In the genomic region with DNA sequence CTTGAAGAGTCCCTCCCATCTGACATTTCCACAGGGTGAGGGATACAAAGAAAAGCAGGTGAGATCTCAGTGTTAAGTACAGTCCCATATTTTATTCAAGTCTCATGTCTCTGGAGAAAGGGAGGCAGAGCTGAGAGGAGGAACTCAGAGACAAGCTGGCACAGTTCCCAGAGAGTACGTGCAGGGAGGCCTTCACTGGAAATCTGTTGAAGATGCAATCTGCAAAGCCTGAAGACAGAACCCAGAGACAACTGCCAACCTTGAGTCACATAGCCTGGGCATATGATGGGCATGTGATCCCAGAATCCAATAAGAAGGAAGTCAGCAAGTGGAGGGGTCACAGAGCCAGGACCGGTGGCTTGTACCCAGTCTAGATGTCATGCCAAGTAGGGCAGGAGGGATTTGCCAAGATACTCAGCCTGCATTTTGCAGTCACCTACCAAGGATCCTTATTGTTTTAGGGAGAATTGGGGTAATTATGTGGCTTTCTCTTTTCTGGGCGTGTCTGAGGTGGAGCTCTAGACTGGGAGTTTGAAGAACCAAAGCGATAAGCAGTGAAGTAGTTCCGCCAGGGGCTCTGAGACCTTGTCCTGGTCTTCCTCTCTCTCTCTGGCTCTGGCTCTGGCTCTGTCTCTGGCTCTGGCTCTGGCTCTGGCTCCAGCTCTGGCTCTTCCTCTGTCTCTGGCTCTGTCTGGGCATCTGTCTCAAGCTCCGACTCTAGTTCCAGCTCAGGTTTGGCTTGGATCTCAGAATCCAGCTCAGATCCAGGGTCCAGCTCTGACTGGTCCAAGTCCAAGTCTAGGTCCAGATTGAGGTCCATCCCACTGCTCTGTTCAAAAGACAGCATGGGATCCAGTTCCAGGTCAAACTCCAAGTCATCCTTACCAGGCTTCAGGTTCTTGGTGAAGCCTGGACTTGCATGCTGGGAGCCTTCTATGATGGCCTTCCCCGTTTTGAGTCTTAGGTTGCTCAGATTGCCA, we compare ENCODE assay signal across 11 mouse cellular contexts. TPM values are rescaled to one million over a fixed set of nuclear protein-coding genes. Genes with fewer than 3 reads are reported as not detected.
A peak's percentile ranks its signal among the peaks of the same experiment; 100 is the strongest.
DNase-seq lines count a peak whose midpoint lies in the region; ATAC-seq lines count a peak whose summit lies in the region.
"Had no signal": no experiment of that assay in that cellular context is flagged by ENCODE, and none has a peak within 500 bp of the region (broad histone marks: within the 10 kb centered on the region; RNA-seq: fewer than 3 reads in every experiment).

No protein-coding gene starts in this region.

- H3K4me1 ChIP-seq in heart, embryonic 14.5 days (ENCODE audit: control insufficient read depth in 2 of 2, insufficient read depth in 2 of 2, low read length in 2 of 2), result peaks cover 0 to 4% of the 10 kb centered on the region in 2 experiments; a peak in 2 of 4 replicates
- H3K4me1 ChIP-seq in heart, embryonic 12.5 days (replicated peaks), result no peaks in the 10 kb centered on the region
- H3K4me1 ChIP-seq in intestine, embryonic 15.5 days (replicated peaks), result no peaks in the 10 kb centered on the region
- H3K4me1 ChIP-seq: embryonic facial prominence, embryonic 12.5 days; midbrain, embryonic 10.5 days had no signal

- H3K4me3 ChIP-seq in heart, embryonic 14.5 days (ENCODE audit: control insufficient read depth in 1 of 2, insufficient read depth in 1 of 2, low read depth in 1 of 2, low read length in 2 of 2), result no peak overlapping the region
- no peak overlapping the region for H3K4me3 ChIP-seq in heart, embryonic 12.5 days
- no peak overlapping the region for H3K4me3 ChIP-seq in intestine, embryonic 15.5 days (replicated peaks)
- H3K4me3 ChIP-seq: embryonic facial prominence, embryonic 12.5 days; midbrain, embryonic 10.5 days had no signal

- H3K9me3 ChIP-seq in heart, embryonic 14.5 days (ENCODE audit: control insufficient read depth, low read length), result no peaks in the 10 kb centered on the region
- H3K9me3 ChIP-seq in heart, embryonic 12.5 days (replicated peaks), result no peaks in the 10 kb centered on the region
- no peaks in the 10 kb centered on the region for H3K9me3 ChIP-seq in intestine, embryonic 15.5 days
- H3K9me3 ChIP-seq: embryonic facial prominence, embryonic 12.5 days; G1E; midbrain, embryonic 10.5 days had no signal

- peak; percentile 79 for DNase-seq in 416B (ENCODE audit: low read depth)
- DNase-seq in adrenal gland, postnatal 36 days, result peak; percentile 10 to 50
- DNase-seq in layer of hippocampus, postnatal 36 days, result peak; percentile 43 to 53
- DNase-seq in retina, postnatal 1 day, result no peak
- no peak for DNase-seq in urinary bladder, adult 2 months (ENCODE audit: low spot score)

- H3K4me2 ChIP-seq in heart, embryonic 14.5 days (ENCODE audit: low read length), result no peak overlapping the region
- no peak overlapping the region for H3K4me2 ChIP-seq in heart, embryonic 12.5 days
- H3K4me2 ChIP-seq in intestine, embryonic 15.5 days (replicated peaks), result no peak overlapping the region
- H3K4me2 ChIP-seq: embryonic facial prominence, embryonic 12.5 days had no signal

- no peaks in the 10 kb centered on the region for H3K27me3 ChIP-seq in heart, embryonic 14.5 days (ENCODE audit: control insufficient read depth, insufficient read depth, low read length)
- H3K27me3 ChIP-seq in heart, embryonic 12.5 days (replicated peaks), result no peaks in the 10 kb centered on the region; the same call in 1 of the 2 replicates
- no peaks in the 10 kb centered on the region for H3K27me3 ChIP-seq in intestine, embryonic 15.5 days (replicated peaks)
- H3K27me3 ChIP-seq: embryonic facial prominence, embryonic 12.5 days had no signal

- no peak overlapping the region for H3K27ac ChIP-seq in heart, embryonic 14.5 days (replicated peaks in 1 of 2; ENCODE audit: control insufficient read depth in 1 of 2, insufficient read depth in 1 of 2, low read depth in 2 of 2, low read length in 2 of 2)
- no peak overlapping the region for H3K27ac ChIP-seq in heart, embryonic 12.5 days (ENCODE audit: poor library complexity, severe bottlenecking)
- H3K27ac ChIP-seq in intestine, embryonic 15.5 days, result no peak overlapping the region
- H3K27ac ChIP-seq: embryonic facial prominence, embryonic 12.5 days; midbrain, embryonic 10.5 days had no signal

- no peaks in the 10 kb centered on the region for H3K36me3 ChIP-seq in heart, embryonic 14.5 days (ENCODE audit: control insufficient read depth, insufficient read depth, low read length)
- H3K36me3 ChIP-seq in heart, embryonic 12.5 days, result no peaks in the 10 kb centered on the region
- no peaks in the 10 kb centered on the region for H3K36me3 ChIP-seq in intestine, embryonic 15.5 days
- H3K36me3 ChIP-seq: embryonic facial prominence, embryonic 12.5 days; G1E; midbrain, embryonic 10.5 days had no signal

- 0 out of 2 replicates have a peak, but pooled peaks have one; percentile 9 for ATAC-seq in heart, embryonic 14.5 days (ENCODE audit: insufficient number of reproducible peaks, insufficient read depth, low FRiP score, low read depth)
- no peak for ATAC-seq in heart, embryonic 12.5 days (ENCODE audit: insufficient number of reproducible peaks, low FRiP score)
- no peak for ATAC-seq in intestine, embryonic 15.5 days

- no peak overlapping the region for H3K9ac ChIP-seq in heart, embryonic 14.5 days (ENCODE audit: low read length)
- H3K9ac ChIP-seq in heart, embryonic 12.5 days, result no peak overlapping the region
- no peak overlapping the region for H3K9ac ChIP-seq in intestine, embryonic 15.5 days
- H3K9ac ChIP-seq: embryonic facial prominence, embryonic 12.5 days had no signal

- WGBS in heart, embryonic 14.5 days, result 72% methylated on average over 7 of the region's 7 CpGs
- WGBS in heart, embryonic 12.5 days, result 72% methylated on average over 7 of the region's 7 CpGs
- WGBS in intestine, embryonic 15.5 days, result 79% methylated on average over 7 of the region's 7 CpGs

RNA-seq across cellular contexts. Expression of a gene that starts 15.5 kb away (rescaled TPM):
- 60.6 and 61.1 TPM in 2 replicates for polyA plus RNA-seq in heart, embryonic 14.5 days (2014; fragmentation: Nextera tagmentation; extraction: Ambion mirVana)
- polyA plus RNA-seq in heart, embryonic 12.5 days (2016; fragmentation: Nextera tagmentation; extraction: Ambion mirVana), result 55.4 and 56.8 TPM in 2 replicates
- 10 to 100 TPM; 57.6 to 69.1 TPM for total RNA-seq in adrenal gland, postnatal 36 days (2021)
- total RNA-seq in layer of hippocampus, postnatal 36 days (2021), result 10 to 100 TPM; 77.8 to 83.3 TPM
- polyA plus RNA-seq in intestine, embryonic 15.5 days (2015; fragmentation: Nextera tagmentation; extraction: Ambion mirVana), result 97.1 and 97.5 TPM in 2 replicates
- polyA plus RNA-seq in urinary bladder, adult 2 months (2012; rRNA removed), result 31.2 and 33.5 TPM in 2 replicates

RNA-seq across cellular contexts. Expression of a gene that starts 52.0 kb away (rescaled TPM):
- 0.34 and 0.51 TPM in 2 replicates for polyA plus RNA-seq in heart, embryonic 14.5 days (2014; fragmentation: Nextera tagmentation; extraction: Ambion mirVana)
- 0.22 and 0.57 TPM in 2 replicates for polyA plus RNA-seq in heart, embryonic 12.5 days (2016; fragmentation: Nextera tagmentation; extraction: Ambion mirVana)
- total RNA-seq in adrenal gland, postnatal 36 days (2021), result 1 to 10 TPM; 1.2 to 2.2 TPM
- total RNA-seq in layer of hippocampus, postnatal 36 days (2021), result 1 to 10 TPM; 3.7 to 6.4 TPM
- 0.11 and 0.20 TPM in 2 replicates for polyA plus RNA-seq in intestine, embryonic 15.5 days (2015; fragmentation: Nextera tagmentation; extraction: Ambion mirVana)
- polyA plus RNA-seq in urinary bladder, adult 2 months (2012; rRNA removed), result 2.9 and 3.1 TPM in 2 replicates

RNA-seq across cellular contexts. Expression of a gene that starts 53.1 kb away (rescaled TPM):
- 37.6 and 38.3 TPM in 2 replicates for polyA plus RNA-seq in heart, embryonic 14.5 days (2014; fragmentation: Nextera tagmentation; extraction: Ambion mirVana)
- polyA plus RNA-seq in heart, embryonic 12.5 days (2016; fragmentation: Nextera tagmentation; extraction: Ambion mirVana), result 37.1 and 38.6 TPM in 2 replicates
- total RNA-seq in adrenal gland, postnatal 36 days (2021), result 10 to 100 TPM; 66.1 to 84.1 TPM
- 10 to 100 TPM; 76.7 to 78.8 TPM for total RNA-seq in layer of hippocampus, postnatal 36 days (2021)
- polyA plus RNA-seq in intestine, embryonic 15.5 days (2015; fragmentation: Nextera tagmentation; extraction: Ambion mirVana), result 42.4 and 45.5 TPM in 2 replicates
- 97.4 and 97.7 TPM in 2 replicates for polyA plus RNA-seq in urinary bladder, adult 2 months (2012; rRNA removed)

Comparison
In these comparisons a context has a peak if more than half of its experiments do, and no peak if none do; other contexts are left out.
1. DNase-seq: peak in 416B (single experiment), adrenal gland, postnatal 36 days (2 of 2) and layer of hippocampus, postnatal 36 days (2 of 2); none in retina, postnatal 1 day (single experiment) and urinary bladder, adult 2 months (single experiment).